Mouse (Mus musculus): ENCODE measurements around the gene Qtrt1.

DNA sequence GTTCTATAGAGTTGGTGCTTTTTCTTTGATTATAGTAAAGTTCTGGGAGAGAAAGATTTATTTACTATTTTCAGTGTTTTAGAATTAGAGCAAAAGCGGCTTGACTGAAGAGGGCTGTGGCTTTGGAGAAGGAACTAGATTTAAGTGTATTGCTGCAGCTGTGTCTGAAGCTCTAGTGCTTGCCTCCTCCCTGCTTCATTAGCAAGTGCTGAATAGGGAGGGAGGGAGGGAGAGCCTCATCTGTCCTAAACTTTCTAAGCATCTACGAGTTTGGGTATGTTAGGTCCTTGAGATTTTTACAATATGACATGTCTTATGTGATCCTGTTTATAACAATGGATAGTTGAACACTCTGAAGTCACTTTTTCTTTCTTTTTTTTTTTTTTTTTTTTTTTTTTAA lies 40.8 kb upstream of the Qtrt1 start:
- TF ChIP-seq EP300 (IDR thresholded peaks at IDR 0.05; ENCODE audit: insufficient read depth, low read depth, low read length) (no peak), POLR2A (IDR thresholded peaks at IDR 0.05; ENCODE audit: insufficient read depth, low read depth, low read length) (no peak), CTCF (IDR thresholded peaks at IDR 0.05) (no peak)
